Mouse (Mus musculus) kidney, embryonic 14.5 days (tissue): ENCODE data around the gene Tulp2. TPM values are rescaled to one million over a fixed set of nuclear protein-coding genes. Genes with fewer than 3 reads are reported as not detected.
"Not testable (repeated sequence)": the region's sequence is repeated elsewhere in the genome, so short reads cannot be mapped to it uniquely, and the experiment has no call there.

ENCODE experiments used
- ATAC-seq: fragments of 200-750 bp; cut with Nextera tagmentation; 2 replicates; pipeline ENCODE4 v1.8.0; 2017; ENCODE audit warnings: moderate number of reproducible peaks, mild to moderate bottlenecking, moderate TSS enrichment, moderate library complexity; ENCODE audit not compliant: low FRiP score, low TSS enrichment
- H3K27ac ChIP-seq: fragments of 300-500 bp; sonication (generic); 2 replicates; pipeline ENCODE4 v1.5.1; 2014; ENCODE audit warnings: low read depth, mild to moderate bottlenecking, low read length, moderate library complexity, mixed read lengths
- H3K27me3 ChIP-seq: fragments of 300-500 bp; sonication (generic); 2 replicates; pipeline ENCODE4 v1.6.1; 2014; ENCODE audit warnings: mild to moderate bottlenecking, low read length; ENCODE audit not compliant: control insufficient read depth, insufficient read depth
- H3K36me3 ChIP-seq: fragments of 300-500 bp; sonication (generic); 2 replicates; pipeline ENCODE4 v1.6.1; 2014; ENCODE audit warnings: low read length, mixed read lengths; ENCODE audit not compliant: control insufficient read depth, insufficient read depth
- H3K4me1 ChIP-seq: fragments of 300-500 bp; sonication (generic); 2 replicates; pipeline ENCODE4 v1.6.1; 2014; ENCODE audit warnings: low read length, mixed read lengths; ENCODE audit not compliant: control insufficient read depth, insufficient read depth
- H3K4me2 ChIP-seq: fragments of 300-500 bp; sonication (generic); replicated peaks from 2 replicates; pipeline ENCODE4 v1.6.1; 2014; ENCODE audit warnings: low read depth, mild to moderate bottlenecking, low read length
- H3K4me3 ChIP-seq: fragments of 300-500 bp; sonication (generic); 2 replicates; pipeline ENCODE4 v1.5.1; 2014; ENCODE audit warnings: mild to moderate bottlenecking, low read length
- H3K9ac ChIP-seq: fragments of 300-500 bp; sonication (generic); 2 replicates; pipeline ENCODE4 v1.6.1; 2014; ENCODE audit warnings: low read depth, mild to moderate bottlenecking, low read length, moderate library complexity
- H3K9me3 ChIP-seq: fragments of 300-500 bp; sonication (generic); 2 replicates; pipeline ENCODE4 v1.6.1; 2016; ENCODE audit warnings: low read length; ENCODE audit not compliant: control insufficient read depth
- WGBS: fragments of 180-500 bp; shearing (Covaris S2); extraction: QIAGEN DNeasy Blood & Tissue Kit; methylation state at CpG from one replicate; pipeline ENCODE4 v1.1.7; 2014; 5-methylcytosine and 5-hydroxymethylcytosine counted together
- polyA plus RNA-seq: library from polyadenylated mRNA; unstranded; fragments of >200 nt; fragmentation: Nextera tagmentation; extraction: Ambion mirVana; gene quantifications from 2 replicates; pipeline ENCODE4 v1.2.1, GENCODE M21; 2014

Gene Tulp2
- polyA plus RNA-seq, 1 experiment from 2014 or later = 0.64 TPM

GRCm38 (mm10) chr7:45458748-45459563 is 22.7 kb upstream of the Tulp2 start:
- H3K4me3 ChIP-seq = peak overlapping the region; percentile 76
- peak; percentile 58 for ATAC-seq
- peak overlapping the region; percentile 78 for H3K27ac ChIP-seq
- under 1% methylated on average over 41 of the region's 43 CpGs for WGBS
- peaks cover 27% of the 10 kb centered on the region for H3K4me1 ChIP-seq
- no peaks in the 10 kb centered on the region for H3K9me3 ChIP-seq
- peak overlapping the region; percentile 83 for H3K9ac ChIP-seq
- peak overlapping the region; percentile 89 for H3K4me2 ChIP-seq
- peaks cover 49% of the 10 kb centered on the region for H3K36me3 ChIP-seq
- no peaks in the 10 kb centered on the region for H3K27me3 ChIP-seq

GRCm38 (mm10) chr7:45459564-45460140 is 22.0 kb upstream of the Tulp2 start, which contains the start of gene Ftl1:
Ftl1 (minus strand) TSS chr7:45459884.
- peak; percentile 97 for ATAC-seq
- H3K36me3 ChIP-seq = peaks cover 45% of the 10 kb centered on the region
- H3K27me3 ChIP-seq = not testable (repeated sequence)

GRCm38 (mm10) chr7:45460377-45460776 is 21.3 kb upstream of the Tulp2 start:
- peak overlapping the region; percentile 83; the same call in 1 of the 2 replicates for H3K9ac ChIP-seq

More at GRCm38 (mm10) chr7:45459564-45460140, 22.0 kb upstream of the Tulp2 start, which contains the start of gene Ftl1:
- WGBS = under 1% methylated on average over 27 of the region's 37 CpGs
- Histone ChIP-seq H3K27ac (peak within 1 kb of the TSS; percentile 88), H3K4me3 (peak within 1 kb of the TSS; percentile 76), H3K9ac (peak within 1 kb of the TSS; percentile 83), H3K4me2 (peak within 1 kb of the TSS; percentile 89), H3K4me1 (peaks cover 27% of the 10 kb centered on the region)
- not testable (repeated sequence) for H3K9me3 ChIP-seq

GRCm38 (mm10) chr7:45460860-45461314 is 20.8 kb upstream of the Tulp2 start:
- H3K9ac ChIP-seq = peak overlapping the region; percentile 83; the same call in 1 of the 2 replicates
- H3K27ac ChIP-seq = peak overlapping the region; percentile 88
- peak overlapping the region; percentile 53; the same call in 1 of the 2 replicates for H3K4me2 ChIP-seq
- H3K4me1 ChIP-seq = peaks cover 34% of the 10 kb centered on the region
- no peaks in the 10 kb centered on the region for H3K9me3 ChIP-seq
- peaks cover 45% of the 10 kb centered on the region for H3K36me3 ChIP-seq
- H3K4me3 ChIP-seq = peak overlapping the region; percentile 76; the same call in 1 of the 2 replicates
- H3K27me3 ChIP-seq = no peaks in the 10 kb centered on the region
- peak; percentile 2; the same call in 1 of the 2 replicates for ATAC-seq
- 20% methylated on average over 13 of the region's 13 CpGs for WGBS

More at GRCm38 (mm10) chr7:45460377-45460776, 21.3 kb upstream of the Tulp2 start:
- Histone ChIP-seq H3K4me2 (peak overlapping the region; percentile 53), H3K9me3 (no peaks in the 10 kb centered on the region), H3K4me1 (peaks cover 29% of the 10 kb centered on the region), H3K36me3 (peaks cover 45% of the 10 kb centered on the region), H3K27ac (peak overlapping the region; percentile 88), H3K27me3 (no peaks in the 10 kb centered on the region), H3K4me3 (peak overlapping the region; percentile 76; the same call in 1 of the 2 replicates)
- WGBS = 68% methylated on average over 7 of the region's 7 CpGs
- ATAC-seq = peak; percentile 0; the same call in 1 of the 2 replicates

GRCm38 (mm10) chr7:45461326-45461725 is 20.4 kb upstream of the Tulp2 start:
- H3K4me1 ChIP-seq = peaks cover 36% of the 10 kb centered on the region

GRCm38 (mm10) chr7:45461781-45462180 is 19.9 kb upstream of the Tulp2 start:
- WGBS = 89% methylated on average over 4 of the region's 4 CpGs
- Histone ChIP-seq H3K27me3 (no peaks in the 10 kb centered on the region), H3K4me2 (no peak overlapping the region), H3K9ac (no peak overlapping the region), H3K27ac (peak overlapping the region; percentile 65; the same call in 1 of the 2 replicates), H3K9me3 (no peaks in the 10 kb centered on the region), H3K4me1 (peaks cover 36% of the 10 kb centered on the region), H3K4me3 (no peak overlapping the region), H3K36me3 (peaks cover 45% of the 10 kb centered on the region)
- no peak for ATAC-seq

More at GRCm38 (mm10) chr7:45461326-45461725, 20.4 kb upstream of the Tulp2 start:
- no peak for ATAC-seq
- Histone ChIP-seq H3K36me3 (peaks cover 45% of the 10 kb centered on the region), H3K9me3 (no peaks in the 10 kb centered on the region), H3K4me3 (no peak overlapping the region), H3K9ac (0 out of 2 replicates have a peak overlapping the region, but pooled peaks have one; percentile 83), H3K4me2 (no peak overlapping the region), H3K27me3 (no peaks in the 10 kb centered on the region), H3K27ac (peak overlapping the region; percentile 88; the same call in 1 of the 2 replicates)
- 65% methylated on average over 5 of the region's 5 CpGs for WGBS

- Histone ChIP-seq H3K9me3 (no peaks in the 10 kb centered on the region), H3K4me3 (no peak overlapping the region), H3K4me1 (peaks cover 33% of the 10 kb centered on the region), H3K4me2 (no peak overlapping the region), H3K27me3 (no peaks in the 10 kb centered on the region), H3K9ac (no peak overlapping the region), H3K36me3 (peaks cover 41% of the 10 kb centered on the region), H3K27ac (no peak overlapping the region)
- no peak for ATAC-seq
- 89% methylated on average over 4 of the region's 4 CpGs for WGBS
Observed at GRCm38 (mm10) chr7:45462325-45462724, 19.4 kb upstream of the Tulp2 start.

- Histone ChIP-seq H3K36me3 (peaks cover 36% of the 10 kb centered on the region), H3K4me1 (peaks cover 27% of the 10 kb centered on the region)
- H3K4me2 ChIP-seq, H3K9ac ChIP-seq, H3K4me3 ChIP-seq, H3K9me3 ChIP-seq, H3K27me3 ChIP-seq, H3K27ac ChIP-seq, ATAC-seq: not testable (repeated sequence)
- 81% methylated on average over 4 of the region's 4 CpGs for WGBS
Observed at GRCm38 (mm10) chr7:45462868-45463267, 18.8 kb upstream of the Tulp2 start.
